Mouse (Mus musculus): Measurements from ENCODE around the gene Trpv1. TPM values are rescaled to one million over a fixed set of nuclear protein-coding genes. Genes with fewer than 3 reads are reported as not detected.

The Trpv1 gene
- polyA plus RNA-seq, 1 experiment from 2014 or later, result 0.10 TPM

DNA sequence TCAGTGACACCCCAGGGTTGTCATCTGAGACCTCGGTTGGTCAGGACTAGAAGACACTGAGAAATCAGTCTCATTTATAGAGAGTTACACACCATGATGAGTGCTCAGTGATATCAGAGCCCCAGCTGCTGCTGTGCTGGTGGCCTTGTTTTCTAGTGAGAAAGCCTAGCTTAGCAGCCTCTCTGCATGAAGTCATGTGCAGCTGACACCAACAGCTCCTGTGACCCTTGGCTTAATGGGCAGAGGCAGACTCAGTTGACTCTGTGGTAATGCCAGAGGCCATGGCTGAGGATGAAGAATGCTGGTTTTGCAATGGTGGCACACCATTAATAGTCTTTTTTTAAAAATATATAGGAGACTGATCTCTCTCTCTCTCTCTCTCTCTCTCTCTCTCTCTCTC, 55.5 kb downstream of the Trpv1 start:
- H3K9me3 ChIP-seq, result no peaks in the 10 kb centered on the region
- no peak overlapping the region for H3K9ac ChIP-seq
- H3K27ac ChIP-seq, result no peak overlapping the region
- ATAC-seq, result no peak
- no peak overlapping the region for H3K4me2 ChIP-seq (replicated peaks)
- no peaks in the 10 kb centered on the region for H3K4me1 ChIP-seq (replicated peaks)
- no peaks in the 10 kb centered on the region for H3K36me3 ChIP-seq
- no peak overlapping the region for H3K4me3 ChIP-seq (replicated peaks)
- H3K27me3 ChIP-seq (replicated peaks), result no peaks in the 10 kb centered on the region
- 88% methylated on average over 1 of the region's 1 CpGs for whole genome bisulfite sequencing

DNA sequence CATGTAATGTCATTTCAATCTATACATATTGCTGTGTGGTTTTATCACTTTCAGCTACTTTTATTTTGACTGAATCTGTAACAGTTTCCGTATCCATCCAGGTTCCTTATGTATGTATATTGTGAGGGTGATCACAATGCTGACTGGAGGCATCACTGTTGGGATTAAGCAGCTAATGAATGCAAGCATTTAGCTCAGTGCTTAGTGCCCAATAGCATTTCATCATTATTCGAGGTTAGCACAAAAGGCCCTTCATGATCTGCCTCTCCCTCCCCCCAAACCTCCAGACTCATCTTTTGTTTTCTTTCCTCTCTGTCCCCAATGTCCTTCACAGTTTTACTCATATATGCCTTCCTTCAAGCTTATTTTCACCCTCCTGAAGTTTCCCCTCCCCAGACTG, 69.0 kb downstream of the Trpv1 start:
- H3K36me3 ChIP-seq, result no peaks in the 10 kb centered on the region
- no peak overlapping the region for H3K9ac ChIP-seq
- H3K4me2 ChIP-seq (replicated peaks), result no peak overlapping the region
- no peaks in the 10 kb centered on the region for H3K9me3 ChIP-seq
- no peak overlapping the region for H3K4me3 ChIP-seq (replicated peaks)
- H3K4me1 ChIP-seq (replicated peaks), result no peaks in the 10 kb centered on the region
- no peak overlapping the region for H3K27ac ChIP-seq
- H3K27me3 ChIP-seq (replicated peaks), result no peaks in the 10 kb centered on the region
- 70% methylated on average over 2 of the region's 2 CpGs for WGBS
- ATAC-seq, result no peak

Other genes with a start within 250 kb of the Trpv1 start
- 14.3 and 27.7 TPM in 2 replicates for gene P2rx1, start 235.2 kb upstream of the Trpv1 start, polyA plus RNA-seq (2015; fragmentation: Nextera tagmentation; extraction: Ambion mirVana)
- 8.5 and 8.6 TPM in 2 replicates for gene Camkk1, start 215.3 kb upstream of the Trpv1 start, polyA plus RNA-seq (2015; fragmentation: Nextera tagmentation; extraction: Ambion mirVana)
- gene Ncbp3, start 186.5 kb upstream of the Trpv1 start, polyA plus RNA-seq (2015; fragmentation: Nextera tagmentation; extraction: Ambion mirVana), result 9.3 and 9.7 TPM in 2 replicates
- 0.19 and 0.35 TPM in 2 replicates for gene Itgae, start 143.7 kb upstream of the Trpv1 start, polyA plus RNA-seq (2015; fragmentation: Nextera tagmentation; extraction: Ambion mirVana)
- 15.2 and 16.5 TPM in 2 replicates for gene Haspin, start 96.0 kb upstream of the Trpv1 start, polyA plus RNA-seq (2015; fragmentation: Nextera tagmentation; extraction: Ambion mirVana)
- 0.09 TPM in 1 of 2 replicates, not detected in the other for gene P2rx5, start 73.9 kb upstream of the Trpv1 start, polyA plus RNA-seq (2015; fragmentation: Nextera tagmentation; extraction: Ambion mirVana)
- gene Emc6, start 57.3 kb upstream of the Trpv1 start, polyA plus RNA-seq (2015; fragmentation: Nextera tagmentation; extraction: Ambion mirVana), result 118 and 126 TPM in 2 replicates
- gene Tax1bp3, start 57.2 kb upstream of the Trpv1 start, polyA plus RNA-seq (2015; fragmentation: Nextera tagmentation; extraction: Ambion mirVana), result 208 and 212 TPM in 2 replicates
- 23.8 and 25.1 TPM in 2 replicates for gene Ctns, start 35.2 kb upstream of the Trpv1 start, polyA plus RNA-seq (2015; fragmentation: Nextera tagmentation; extraction: Ambion mirVana)
- gene Shpk, start 34.8 kb upstream of the Trpv1 start, polyA plus RNA-seq (2015; fragmentation: Nextera tagmentation; extraction: Ambion mirVana), result 6.2 and 8.1 TPM in 2 replicates
- gene Trpv3, start 33.1 kb downstream of the Trpv1 start, polyA plus RNA-seq (2015; fragmentation: Nextera tagmentation; extraction: Ambion mirVana), result 0.04 and 0.10 TPM in 2 replicates
- gene Aspa, start 95.3 kb downstream of the Trpv1 start, polyA plus RNA-seq (2015; fragmentation: Nextera tagmentation; extraction: Ambion mirVana), result 0.94 and 1.3 TPM in 2 replicates
- not detected in 2 replicates for gene Gm49340, start 95.4 kb downstream of the Trpv1 start, polyA plus RNA-seq (2015; fragmentation: Nextera tagmentation; extraction: Ambion mirVana)
- 0.18 and 0.47 TPM in 2 replicates for gene Spata22, start 95.4 kb downstream of the Trpv1 start, polyA plus RNA-seq (2015; fragmentation: Nextera tagmentation; extraction: Ambion mirVana)
- gene Olfr20, start 116.5 kb downstream of the Trpv1 start, polyA plus RNA-seq (2015; fragmentation: Nextera tagmentation; extraction: Ambion mirVana), result not detected in 2 replicates
- not detected in 2 replicates for gene Olfr376, start 137.0 kb downstream of the Trpv1 start, polyA plus RNA-seq (2015; fragmentation: Nextera tagmentation; extraction: Ambion mirVana)
- not detected in 2 replicates for gene Olfr1, start 165.3 kb downstream of the Trpv1 start, polyA plus RNA-seq (2015; fragmentation: Nextera tagmentation; extraction: Ambion mirVana)
- gene Olfr378, start 194.2 kb downstream of the Trpv1 start, polyA plus RNA-seq (2015; fragmentation: Nextera tagmentation; extraction: Ambion mirVana), result not detected in 2 replicates
- not detected in 2 replicates for gene Olfr380, start 223.2 kb downstream of the Trpv1 start, polyA plus RNA-seq (2015; fragmentation: Nextera tagmentation; extraction: Ambion mirVana)